30 mouse cellular contexts compared by ENCODE assay signal in the genomic region with DNA sequence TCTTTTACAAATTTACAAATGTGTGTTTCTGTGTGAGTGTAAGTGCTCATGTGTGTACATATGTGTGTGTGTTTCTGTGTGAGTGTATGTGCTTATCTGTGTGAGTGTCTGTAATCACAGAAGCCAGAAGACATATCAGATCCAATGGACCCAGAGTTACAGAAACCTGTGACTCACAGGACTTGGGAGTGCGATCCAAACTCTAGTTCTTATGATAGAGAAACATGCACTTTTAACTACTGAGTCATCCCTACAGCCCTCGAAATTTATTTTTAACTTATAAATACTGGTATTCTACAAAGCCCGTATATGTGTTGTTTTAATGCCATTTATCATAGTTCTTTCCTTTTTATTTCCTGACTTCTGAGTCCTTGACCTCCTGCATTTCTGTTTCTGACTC.
"Had no signal": no experiment of that assay in that cellular context is flagged by ENCODE, and none has a peak within 500 bp of the region (broad histone marks: within the 10 kb centered on the region; RNA-seq: fewer than 3 reads in every experiment).

No protein-coding gene starts in this region.

- DNase-seq: liver; liver, embryonic 13.5 days; liver, postnatal 0 days; lung, adult 18-20 months; lung, adult 2 months; lung, postnatal 10 days; lung, postnatal 14 days; lung, postnatal 36 days; lung, postnatal 4 days; midbrain, embryonic 14.5 days had no signal

- H3K27me3 ChIP-seq: limb, embryonic 12.5 days; limb, embryonic 13.5 days; limb, embryonic 15.5 days; liver, embryonic 12.5 days; liver, embryonic 13.5 days; liver, embryonic 15.5 days; lung, embryonic 15.5 days; megakaryocyte, embryonic 14.5 days; midbrain, embryonic 12.5 days; midbrain, embryonic 13.5 days; midbrain, embryonic 15.5 days had no signal

- H3K4me2 ChIP-seq: limb, embryonic 12.5 days; limb, embryonic 13.5 days; limb, embryonic 15.5 days; liver, embryonic 11.5 days; liver, embryonic 12.5 days; liver, embryonic 13.5 days; liver, embryonic 15.5 days; lung, embryonic 14.5 days; lung, embryonic 15.5 days; midbrain, embryonic 11.5 days; midbrain, embryonic 12.5 days; midbrain, embryonic 13.5 days; midbrain, embryonic 15.5 days had no signal

- H3K9me3 ChIP-seq: limb, embryonic 10.5 days; limb, embryonic 12.5 days; limb, embryonic 13.5 days; limb, embryonic 15.5 days; liver, embryonic 12.5 days; liver, embryonic 13.5 days; liver, embryonic 15.5 days; lung, embryonic 15.5 days; midbrain, embryonic 10.5 days; midbrain, embryonic 12.5 days; midbrain, embryonic 13.5 days; midbrain, embryonic 15.5 days had no signal

- H3K4me1 ChIP-seq: limb, embryonic 10.5 days; limb, embryonic 12.5 days; limb, embryonic 13.5 days; limb, embryonic 15.5 days; liver, embryonic 12.5 days; liver, embryonic 13.5 days; liver, embryonic 15.5 days; lung, embryonic 15.5 days; megakaryocyte, embryonic 14.5 days; midbrain, embryonic 10.5 days; midbrain, embryonic 12.5 days; midbrain, embryonic 13.5 days; midbrain, embryonic 15.5 days had no signal

- H3K27ac ChIP-seq: limb, embryonic 10.5 days; limb, embryonic 12.5 days; limb, embryonic 13.5 days; limb, embryonic 15.5 days; liver, embryonic 12.5 days; liver, embryonic 13.5 days; liver, embryonic 14.5 days; liver, embryonic 15.5 days; lung, embryonic 15.5 days; macrophage; midbrain, embryonic 10.5 days; midbrain, embryonic 12.5 days; midbrain, embryonic 13.5 days; midbrain, embryonic 15.5 days had no signal

- H3K4me3 ChIP-seq: limb, embryonic 10.5 days; limb, embryonic 12.5 days; limb, embryonic 13.5 days; limb, embryonic 15.5 days; liver, embryonic 12.5 days; liver, embryonic 13.5 days; liver, embryonic 15.5 days; lung, embryonic 15.5 days; megakaryocyte, embryonic 14.5 days; midbrain, embryonic 10.5 days; midbrain, embryonic 12.5 days; midbrain, embryonic 13.5 days; midbrain, embryonic 15.5 days; myocyte had no signal

- H3K9ac ChIP-seq: limb, embryonic 12.5 days; limb, embryonic 13.5 days; limb, embryonic 15.5 days; liver, embryonic 12.5 days; liver, embryonic 13.5 days; liver, embryonic 14.5 days; liver, embryonic 15.5 days; liver, postnatal 0 days; lung, embryonic 14.5 days; lung, embryonic 15.5 days; midbrain, embryonic 12.5 days; midbrain, embryonic 13.5 days; midbrain, embryonic 15.5 days had no signal

- ATAC-seq: liver, embryonic 12.5 days; liver, postnatal 0 days; lung, postnatal 0 days; midbrain, embryonic 13.5 days; midbrain, embryonic 15.5 days; midbrain, embryonic 16.5 days had no signal

- H3K36me3 ChIP-seq: limb, embryonic 10.5 days; limb, embryonic 12.5 days; limb, embryonic 13.5 days; limb, embryonic 15.5 days; liver, embryonic 12.5 days; liver, embryonic 13.5 days; liver, embryonic 15.5 days; lung, embryonic 15.5 days; midbrain, embryonic 10.5 days; midbrain, embryonic 12.5 days; midbrain, embryonic 13.5 days; midbrain, embryonic 15.5 days had no signal
